Mouse (Mus musculus): ENCODE results near the gene Rasal1. TPM values are rescaled to one million over a fixed set of nuclear protein-coding genes. Genes with fewer than 3 reads are reported as not detected.

Rasal1 gene
- not detected in 2 replicates for polyA plus RNA-seq (2016; fragmentation: Nextera tagmentation; extraction: Ambion mirVana)

- H3K27ac ChIP-seq (replicated peaks), result no peak within 1 kb of the TSS
- ATAC-seq (ENCODE audit: low FRiP score, low read depth), result no peak
- peaks cover 75% of the 10 kb centered on the region for H3K27me3 ChIP-seq
- H3K9ac ChIP-seq (replicated peaks), result 0 out of 2 replicates have a peak within 1 kb of the TSS, but pooled peaks have one; percentile 15
- no peaks in the 10 kb centered on the region for H3K9me3 ChIP-seq
- H3K36me3 ChIP-seq, result no peaks in the 10 kb centered on the region
- peak within 1 kb of the TSS; percentile 45 for H3K4me2 ChIP-seq (replicated peaks)
- H3K4me1 ChIP-seq, result peaks cover 14% of the 10 kb centered on the region
- under 1% methylated on average over 43 of the region's 53 CpGs for WGBS
- H3K4me3 ChIP-seq, result peak within 1 kb of the TSS; percentile 25
Observed at GRCm38 (mm10) chr5:120648569-120649373, at the start of gene Rasal1. Gene Rasal1, plus strand, starts transcription at chr5:120648812.

DNA sequence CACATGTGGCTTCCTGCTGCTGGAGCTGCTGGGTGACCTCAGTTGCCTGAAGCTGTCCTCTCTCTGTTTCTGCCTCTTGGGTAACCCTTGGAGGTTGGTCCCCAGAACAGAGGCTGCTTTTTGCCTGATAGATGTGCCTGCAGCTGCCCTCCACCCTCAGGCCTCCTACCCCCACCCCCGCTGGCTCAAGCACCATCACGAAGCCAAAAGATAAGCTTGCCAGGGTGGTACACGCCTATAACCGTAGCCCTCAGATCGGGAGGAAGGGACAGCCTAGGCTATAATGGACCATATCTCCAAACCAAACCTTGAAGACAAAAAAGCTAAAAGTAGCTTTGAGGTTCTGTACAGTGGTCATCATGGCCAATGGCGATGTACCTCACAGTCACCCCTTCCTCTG lies 49.0 kb upstream of the Rasal1 start:
- WGBS, result 95% methylated on average over 6 of the region's 6 CpGs
- Histone ChIP-seq H3K27me3 (no peaks in the 10 kb centered on the region), H3K36me3 (no peaks in the 10 kb centered on the region), H3K9ac (replicated peaks) (no peak overlapping the region), H3K4me3 (no peak overlapping the region), H3K4me1 (no peaks in the 10 kb centered on the region; the same call in 1 of the 2 replicates), H3K4me2 (replicated peaks) (no peak overlapping the region), H3K9me3 (no peaks in the 10 kb centered on the region), H3K27ac (replicated peaks) (no peak overlapping the region)
- no peak for ATAC-seq (ENCODE audit: low FRiP score, low read depth)

DNA sequence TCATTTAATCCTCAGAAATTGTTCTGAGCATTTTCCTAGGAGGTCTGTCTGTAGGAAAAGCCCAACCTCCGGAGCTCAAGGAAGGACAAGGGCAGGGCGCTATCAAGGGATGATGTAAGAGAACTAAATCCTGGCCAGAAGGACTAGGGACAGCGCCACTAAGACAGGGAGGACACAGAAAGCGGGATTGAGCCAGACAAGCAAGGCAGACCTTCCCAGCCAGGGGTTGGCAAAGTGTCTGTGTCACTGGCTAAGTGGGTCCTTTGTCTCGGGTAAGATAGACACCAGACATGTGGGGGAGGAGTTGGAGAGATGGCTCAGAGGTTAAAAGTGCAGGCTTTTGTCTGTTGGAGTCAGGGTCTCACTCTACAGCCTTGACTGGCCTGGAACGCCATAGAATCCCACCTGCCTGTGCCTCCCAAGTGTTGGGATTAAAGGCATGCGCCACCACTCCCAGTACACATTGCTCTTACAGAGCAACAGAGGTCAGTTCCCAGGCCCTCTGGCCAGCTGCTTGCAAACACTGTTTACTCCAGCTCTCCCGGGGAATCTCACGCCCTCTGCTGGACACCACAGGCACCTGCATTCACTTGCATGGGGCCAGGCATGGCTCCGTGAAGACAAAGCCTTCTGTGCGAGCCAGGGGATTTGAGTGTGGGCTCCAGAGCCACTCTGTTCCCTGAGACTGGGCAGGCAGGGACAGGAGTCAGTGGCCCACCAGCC lies 47.5 kb upstream of the Rasal1 start:
- Histone ChIP-seq H3K4me2 (replicated peaks) (no peak overlapping the region), H3K9me3 (no peaks in the 10 kb centered on the region), H3K4me1 (peaks cover 6% of the 10 kb centered on the region; the same call in 1 of the 2 replicates), H3K36me3 (no peaks in the 10 kb centered on the region), H3K9ac (replicated peaks) (no peak overlapping the region), H3K27me3 (no peaks in the 10 kb centered on the region), H3K4me3 (no peak overlapping the region), H3K27ac (replicated peaks) (no peak overlapping the region)
- no peak for ATAC-seq (ENCODE audit: low FRiP score, low read depth)
- WGBS, result 61% methylated on average over 11 of the region's 11 CpGs

DNA sequence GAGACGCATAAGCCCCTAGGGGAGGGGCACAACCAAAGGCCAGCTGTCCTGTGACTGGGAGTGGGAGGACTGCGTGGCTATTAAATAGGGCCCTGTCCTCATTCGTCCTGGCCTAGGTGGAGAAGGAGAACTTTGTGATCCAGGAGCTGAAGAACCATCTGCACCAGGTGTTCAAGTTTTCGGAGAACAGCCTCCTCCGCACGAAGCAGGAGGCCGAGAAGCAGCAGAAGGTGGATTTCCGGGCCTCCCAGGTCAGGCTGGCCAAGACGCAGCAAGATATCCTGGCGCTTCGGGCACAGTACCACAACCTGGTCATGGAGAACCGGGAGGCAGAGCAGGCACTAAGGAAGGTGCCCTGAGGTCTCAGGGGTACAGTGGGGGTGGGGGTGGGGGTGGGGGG lies 46.4 kb upstream of the Rasal1 start:
- Histone ChIP-seq H3K27me3 (no peaks in the 10 kb centered on the region), H3K4me3 (no peak overlapping the region), H3K27ac (replicated peaks) (no peak overlapping the region), H3K36me3 (no peaks in the 10 kb centered on the region), H3K9me3 (no peaks in the 10 kb centered on the region), H3K4me1 (peaks cover 6% of the 10 kb centered on the region; the same call in 1 of the 2 replicates), H3K9ac (replicated peaks) (no peak overlapping the region), H3K4me2 (replicated peaks) (no peak overlapping the region)
- WGBS, result 96% methylated on average over 12 of the region's 12 CpGs
- ATAC-seq (ENCODE audit: low FRiP score, low read depth), result no peak

GRCm38 (mm10) chr5:120603515-120603914 lies 45.1 kb upstream of the Rasal1 start:
- ATAC-seq (ENCODE audit: low FRiP score, low read depth), result no peak
- WGBS, result 59% methylated on average over 7 of the region's 7 CpGs

GRCm38 (mm10) chr5:120604839-120605238 lies 43.8 kb upstream of the Rasal1 start:
- no peaks in the 10 kb centered on the region for H3K9me3 ChIP-seq
- H3K9ac ChIP-seq (replicated peaks), result no peak overlapping the region
- H3K4me3 ChIP-seq, result peak overlapping the region; percentile 38
- H3K36me3 ChIP-seq, result peaks cover 17% of the 10 kb centered on the region; the same call in 1 of the 2 replicates
- H3K4me1 ChIP-seq, result peaks cover 6% of the 10 kb centered on the region; the same call in 1 of the 2 replicates
- no peaks in the 10 kb centered on the region for H3K27me3 ChIP-seq
- WGBS, result 4% methylated on average over 6 of the region's 6 CpGs
- peak overlapping the region; percentile 65 for H3K4me2 ChIP-seq (replicated peaks)
- no peak overlapping the region for H3K27ac ChIP-seq (replicated peaks)
- ATAC-seq (ENCODE audit: low FRiP score, low read depth), result no peak

More at GRCm38 (mm10) chr5:120603515-120603914, 45.1 kb upstream of the Rasal1 start:
- Histone ChIP-seq H3K27ac (replicated peaks) (no peak overlapping the region), H3K4me3 (no peak overlapping the region), H3K9me3 (no peaks in the 10 kb centered on the region), H3K4me2 (replicated peaks) (no peak overlapping the region), H3K36me3 (peaks cover 4% of the 10 kb centered on the region; the same call in 1 of the 2 replicates), H3K27me3 (no peaks in the 10 kb centered on the region), H3K9ac (replicated peaks) (no peak overlapping the region), H3K4me1 (peaks cover 6% of the 10 kb centered on the region; the same call in 1 of the 2 replicates)

DNA sequence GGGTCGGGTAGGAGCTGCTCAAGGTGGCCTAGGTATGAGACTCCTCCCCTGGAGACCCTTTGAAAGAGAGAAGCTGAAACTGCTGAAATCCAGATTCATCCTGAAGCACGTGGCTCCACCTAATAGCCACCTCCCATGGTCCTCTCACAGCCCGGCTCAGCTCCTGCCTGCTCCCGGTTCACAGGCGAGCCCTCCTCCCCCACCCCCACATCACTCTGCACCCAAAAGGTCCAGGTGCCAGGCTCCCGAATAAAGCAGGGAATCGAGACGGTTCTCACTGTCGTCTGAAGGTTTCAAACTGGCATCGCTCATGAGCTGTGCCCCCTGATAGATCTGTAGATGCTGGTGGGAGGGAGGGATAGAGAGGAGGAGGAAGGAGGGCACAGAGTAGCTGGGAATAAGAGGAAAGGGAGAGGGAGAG lies 43.4 kb upstream of the Rasal1 start:
- Histone ChIP-seq H3K4me3 (peak overlapping the region; percentile 38), H3K9me3 (no peaks in the 10 kb centered on the region), H3K9ac (replicated peaks) (peak overlapping the region; percentile 60), H3K27me3 (no peaks in the 10 kb centered on the region), H3K4me2 (replicated peaks) (peak overlapping the region; percentile 65), H3K36me3 (peaks cover 17% of the 10 kb centered on the region; the same call in 1 of the 2 replicates), H3K27ac (replicated peaks) (peak overlapping the region; percentile 58), H3K4me1 (peaks cover 6% of the 10 kb centered on the region; the same call in 1 of the 2 replicates)
- ATAC-seq (ENCODE audit: low FRiP score, low read depth), result peak; percentile 42; the same call in 1 of the 2 replicates
- 4% methylated on average over 10 of the region's 10 CpGs for WGBS

GRCm38 (mm10) chr5:120605688-120606087 lies 42.9 kb upstream of the Rasal1 start:
- peak overlapping the region; percentile 60 for H3K9ac ChIP-seq (replicated peaks)
- no peaks in the 10 kb centered on the region for H3K27me3 ChIP-seq
- H3K4me3 ChIP-seq, result peak overlapping the region; percentile 38
- H3K4me1 ChIP-seq, result peaks cover 6% of the 10 kb centered on the region; the same call in 1 of the 2 replicates
- H3K9me3 ChIP-seq, result no peaks in the 10 kb centered on the region
- peaks cover 17% of the 10 kb centered on the region; the same call in 1 of the 2 replicates for H3K36me3 ChIP-seq
- peak overlapping the region; percentile 65 for H3K4me2 ChIP-seq (replicated peaks)
- ATAC-seq (ENCODE audit: low FRiP score, low read depth), result peak; percentile 64
- 3% methylated on average over 8 of the region's 8 CpGs for WGBS
- peak overlapping the region; percentile 58; the same call in 1 of the 2 replicates for H3K27ac ChIP-seq (replicated peaks)

GRCm38 (mm10) chr5:120606590-120607200 lies 41.9 kb upstream of the Rasal1 start:
- Histone ChIP-seq H3K27me3 (no peaks in the 10 kb centered on the region), H3K9ac (replicated peaks) (no peak overlapping the region), H3K4me1 (peaks cover 14% of the 10 kb centered on the region), H3K27ac (replicated peaks) (no peak overlapping the region), H3K9me3 (no peaks in the 10 kb centered on the region), H3K36me3 (peaks cover 17% of the 10 kb centered on the region; the same call in 1 of the 2 replicates), H3K4me3 (no peak overlapping the region), H3K4me2 (replicated peaks) (no peak overlapping the region)
- ATAC-seq (ENCODE audit: low FRiP score, low read depth), result no peak
- WGBS, result 67% methylated on average over 25 of the region's 25 CpGs

DNA sequence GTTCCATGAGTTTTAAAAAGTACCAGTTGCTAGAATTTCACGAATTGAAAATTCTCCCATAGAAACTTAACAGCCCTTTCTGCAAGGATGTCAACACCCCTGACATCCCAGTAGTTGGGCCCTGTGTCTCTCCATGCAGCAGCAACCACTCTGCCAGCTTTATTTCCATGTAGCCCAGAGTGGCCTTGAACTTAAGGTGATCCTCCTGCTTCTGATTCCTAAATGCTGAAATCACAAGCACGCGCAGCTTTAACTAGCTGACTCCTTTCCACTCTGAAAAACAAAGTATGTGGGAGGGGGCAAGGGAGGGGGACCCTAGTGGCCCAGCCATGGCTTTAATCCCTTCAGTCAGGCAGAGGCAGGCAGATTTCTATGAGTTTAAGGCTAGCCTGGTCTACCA lies 41.3 kb upstream of the Rasal1 start:
- Histone ChIP-seq H3K4me3 (no peak overlapping the region), H3K27me3 (no peaks in the 10 kb centered on the region), H3K9me3 (no peaks in the 10 kb centered on the region), H3K36me3 (peaks cover 17% of the 10 kb centered on the region; the same call in 1 of the 2 replicates), H3K27ac (replicated peaks) (no peak overlapping the region), H3K4me1 (peaks cover 16% of the 10 kb centered on the region), H3K4me2 (replicated peaks) (no peak overlapping the region), H3K9ac (replicated peaks) (no peak overlapping the region)
- ATAC-seq (ENCODE audit: low FRiP score, low read depth), result no peak
- 79% methylated on average over 3 of the region's 3 CpGs for whole genome bisulfite sequencing

DNA sequence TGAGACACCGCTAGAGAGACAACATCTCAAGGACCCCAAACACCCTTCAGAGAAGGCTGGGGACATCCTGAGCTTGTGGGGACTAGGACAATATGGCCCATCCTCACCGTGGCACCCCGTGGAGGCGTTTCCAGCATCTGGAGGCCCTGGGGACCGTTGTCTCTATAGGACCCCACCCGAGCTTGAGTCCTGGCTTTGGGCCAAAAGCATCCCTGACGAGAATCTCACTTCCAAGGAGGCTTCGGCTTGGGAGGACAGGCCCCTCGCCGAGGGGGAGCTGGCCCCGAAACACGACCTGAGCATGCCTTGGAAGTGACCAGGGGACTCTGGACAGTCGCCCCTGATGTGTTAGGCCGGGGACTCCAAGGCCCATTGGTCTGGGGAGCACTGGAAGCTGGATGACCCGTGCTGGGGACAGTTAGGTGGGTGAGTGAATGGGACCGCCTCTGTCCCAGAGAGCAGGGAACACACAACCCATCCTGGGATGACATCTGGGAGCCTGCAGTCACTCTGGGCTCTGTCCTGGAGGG lies 39.3 kb upstream of the Rasal1 start:
- ATAC-seq (ENCODE audit: low FRiP score, low read depth), result no peak
- no peak overlapping the region for H3K9ac ChIP-seq (replicated peaks)
- H3K27ac ChIP-seq (replicated peaks), result no peak overlapping the region
- peaks cover 17% of the 10 kb centered on the region; the same call in 1 of the 2 replicates for H3K36me3 ChIP-seq
- no peak overlapping the region for H3K4me3 ChIP-seq
- no peaks in the 10 kb centered on the region for H3K9me3 ChIP-seq
- no peaks in the 10 kb centered on the region for H3K27me3 ChIP-seq
- no peak overlapping the region for H3K4me2 ChIP-seq (replicated peaks)
- H3K4me1 ChIP-seq, result peaks cover 23% of the 10 kb centered on the region
- 88% methylated on average over 16 of the region's 16 CpGs for WGBS
